Mouse (Mus musculus): ENCODE measurements at regions not wholly inside any gene's neighbourhood (a gene's known extent, or its start where the extent isn't known, plus 50 kb on each side); places are given as distances from the start of the nearest gene placed in this dataset.
"Not testable (repeated sequence)": the region's sequence is repeated elsewhere in the genome, so short reads cannot be mapped to it uniquely, and the experiment has no call there.

DNA sequence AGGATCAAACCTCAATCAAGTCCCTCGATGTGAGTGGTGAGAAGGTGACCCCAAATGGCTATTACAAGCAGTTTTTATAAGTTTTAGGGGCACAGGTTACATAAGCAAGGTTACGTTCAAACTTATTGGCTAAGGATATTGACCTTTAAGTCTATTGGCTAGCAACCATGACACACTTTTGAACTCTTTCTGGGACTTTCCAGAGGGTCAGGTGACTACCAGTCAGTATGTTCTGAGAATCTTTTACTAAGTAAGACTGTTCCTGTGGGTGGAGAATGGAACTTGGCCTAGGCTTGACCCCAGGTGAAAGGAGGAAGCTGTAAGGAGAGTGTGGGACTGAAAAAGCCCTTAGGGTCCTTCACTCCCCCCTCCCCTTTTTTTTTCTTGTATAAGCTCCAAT, 370.3 kb upstream of the Lrrc3b start:
- ATAC-seq (replicated peaks in 1 of 2; ENCODE audit: insufficient read depth in 1 of 2, low FRiP score in 2 of 2, low TSS enrichment in 1 of 2, low read depth in 1 of 2, poor library complexity in 2 of 2, severe bottlenecking in 2 of 2) = no peak

DNA sequence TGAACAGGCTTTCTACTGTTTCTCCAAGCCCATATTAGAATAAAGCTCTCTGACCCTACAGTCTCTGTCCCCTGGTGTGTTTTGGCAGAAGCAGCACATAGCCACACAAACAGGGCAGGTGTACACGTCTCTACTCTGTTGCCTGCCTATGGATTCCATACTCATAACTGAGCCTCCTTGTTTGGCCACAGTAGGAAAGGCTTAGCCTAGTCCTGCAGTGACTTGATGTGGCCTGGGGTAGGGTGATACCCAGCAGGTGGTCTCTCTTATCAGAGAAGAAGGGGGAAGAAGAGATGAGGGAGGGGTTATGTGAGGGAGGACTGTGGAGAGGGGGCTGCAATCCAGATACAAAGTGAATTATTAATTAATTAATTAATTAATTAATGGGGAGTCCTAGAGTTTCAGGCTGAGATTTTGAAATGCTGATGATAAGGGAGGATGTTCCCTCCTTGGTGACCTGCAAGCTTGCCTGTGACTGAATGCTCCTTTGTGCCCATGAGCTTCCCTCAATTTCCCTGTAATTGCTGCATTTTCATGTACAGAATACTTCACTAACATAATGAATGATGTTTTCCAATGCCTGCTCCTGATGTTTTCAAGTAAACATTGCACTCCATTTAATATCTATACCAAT, 402.7 kb upstream of the Lrrc3b start:
- no peak for ATAC-seq (replicated peaks in 1 of 2; ENCODE audit: insufficient read depth in 1 of 2, low FRiP score in 2 of 2, low TSS enrichment in 1 of 2, low read depth in 1 of 2, poor library complexity in 2 of 2, severe bottlenecking in 2 of 2)

DNA sequence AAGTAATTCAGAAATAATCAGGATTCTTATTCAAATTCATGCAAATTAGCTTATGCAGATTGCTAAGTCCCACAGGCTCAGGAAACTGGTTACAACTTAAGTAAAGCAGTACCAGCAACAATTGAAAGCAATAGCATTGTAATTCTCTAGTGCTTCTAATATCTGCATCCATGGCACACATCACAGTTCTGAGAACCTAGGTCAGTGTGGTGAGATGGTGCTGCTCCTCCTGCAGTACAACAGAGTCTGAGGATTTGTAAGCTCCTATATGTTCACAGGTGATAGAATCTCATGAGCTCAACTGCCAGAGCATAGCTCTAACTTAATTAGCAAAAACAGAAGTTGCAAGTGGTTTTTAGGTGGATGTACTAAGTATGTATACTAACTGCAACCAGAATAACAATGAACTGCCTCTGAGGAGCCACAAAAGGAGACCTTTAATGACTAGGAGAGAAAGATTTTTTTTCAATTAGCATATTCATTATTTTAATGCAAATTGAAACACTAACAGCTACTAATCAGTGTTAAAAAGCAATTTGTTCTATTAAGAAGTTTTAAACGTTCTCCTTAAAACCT, 403.3 kb upstream of the Lrrc3b start:
- ATAC-seq (replicated peaks in 1 of 2; ENCODE audit: insufficient read depth in 1 of 2, low FRiP score in 2 of 2, low TSS enrichment in 1 of 2, low read depth in 1 of 2, poor library complexity in 2 of 2, severe bottlenecking in 2 of 2) = no peak

DNA sequence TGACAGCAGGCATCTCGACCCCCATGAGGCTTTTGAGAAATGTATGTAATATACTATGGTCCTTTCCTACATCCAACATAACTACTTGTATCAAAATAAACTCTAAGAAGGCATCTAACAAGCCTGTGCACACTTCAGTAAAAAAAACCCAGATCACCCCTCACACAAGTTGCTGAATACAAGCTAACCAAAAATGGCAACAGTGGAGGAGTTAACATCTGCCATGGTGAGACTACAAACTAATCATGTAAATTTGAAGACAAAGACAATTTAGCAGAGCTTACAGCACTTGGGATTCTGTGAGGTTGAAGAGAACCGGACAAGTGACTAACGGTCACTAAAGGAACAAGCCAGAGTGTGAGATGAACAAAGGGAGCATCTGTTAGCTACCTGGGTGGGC, 380.6 kb upstream of the Ngly1 start:
- ATAC-seq (replicated peaks in 1 of 2; ENCODE audit: insufficient read depth in 1 of 2, low FRiP score in 2 of 2, low TSS enrichment in 1 of 2, low read depth in 1 of 2, poor library complexity in 2 of 2, severe bottlenecking in 2 of 2) = no peak

DNA sequence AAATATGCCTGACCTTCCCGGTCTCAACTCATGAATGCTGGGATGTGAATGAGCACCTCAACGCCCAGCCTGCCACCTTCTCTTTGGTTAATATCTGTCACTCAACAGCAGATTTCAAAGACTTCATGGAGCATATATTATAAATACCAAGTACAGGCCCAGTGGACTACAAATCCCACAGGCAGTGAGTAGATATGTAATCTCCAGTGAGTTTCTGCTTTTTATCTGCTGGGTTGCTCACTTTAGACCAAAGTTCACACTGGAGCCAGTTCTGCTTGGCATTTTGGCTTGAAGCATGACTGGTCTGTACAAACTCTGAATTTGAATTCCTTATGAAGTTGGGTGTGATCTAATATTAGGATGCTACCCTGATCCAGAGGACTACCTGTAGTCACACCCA, 377.1 kb upstream of the Ngly1 start:
- no peak for ATAC-seq (replicated peaks in 1 of 2; ENCODE audit: insufficient read depth in 1 of 2, low FRiP score in 2 of 2, low TSS enrichment in 1 of 2, low read depth in 1 of 2, poor library complexity in 2 of 2, severe bottlenecking in 2 of 2)

DNA sequence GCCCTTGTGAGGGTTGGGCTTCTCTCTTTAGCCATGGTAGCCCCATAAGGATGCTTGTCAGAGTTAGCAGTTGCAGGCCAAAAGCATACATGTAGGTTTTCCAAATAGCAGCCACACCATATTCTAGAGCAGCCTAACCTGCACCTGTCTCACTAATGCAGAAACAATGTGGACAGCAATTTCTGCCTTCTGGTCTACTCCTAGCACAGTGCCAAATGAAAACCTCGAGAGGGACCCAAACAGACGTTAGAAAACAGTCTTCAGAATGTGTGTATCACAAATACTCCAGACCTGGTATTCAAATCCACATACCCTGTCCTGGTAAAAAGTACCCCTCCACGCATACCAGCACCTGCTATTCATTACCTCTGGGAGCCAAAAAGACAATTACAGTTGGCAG, 368.9 kb upstream of the Ngly1 start:
- ATAC-seq (replicated peaks in 1 of 2; ENCODE audit: insufficient read depth in 1 of 2, low FRiP score in 2 of 2, low TSS enrichment in 1 of 2, low read depth in 1 of 2, poor library complexity in 2 of 2, severe bottlenecking in 2 of 2) = no peak

DNA sequence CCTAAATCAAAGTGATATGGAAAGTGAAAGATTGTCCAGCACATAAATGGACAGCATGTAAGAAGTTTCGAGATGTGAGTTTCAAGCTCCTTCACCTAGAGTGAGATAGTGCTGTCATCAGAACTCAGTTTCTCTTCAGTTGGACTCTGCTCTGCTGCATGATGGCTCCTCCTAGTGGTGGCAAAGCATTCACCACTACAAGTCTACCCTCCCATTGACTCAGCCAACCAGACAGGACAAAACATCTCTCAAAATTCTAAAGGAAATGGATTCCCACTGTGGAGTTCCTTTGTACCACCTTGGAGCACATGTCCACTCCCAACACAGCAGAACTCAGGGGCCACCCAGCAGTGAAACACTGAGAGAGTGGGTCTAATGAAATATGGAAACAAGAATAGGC, 367.8 kb upstream of the Ngly1 start:
- ATAC-seq (replicated peaks in 1 of 2; ENCODE audit: insufficient read depth in 1 of 2, low FRiP score in 2 of 2, low TSS enrichment in 1 of 2, low read depth in 1 of 2, poor library complexity in 2 of 2, severe bottlenecking in 2 of 2) = peak; percentile 45 to 65; a peak in 2 of 4 replicates

DNA sequence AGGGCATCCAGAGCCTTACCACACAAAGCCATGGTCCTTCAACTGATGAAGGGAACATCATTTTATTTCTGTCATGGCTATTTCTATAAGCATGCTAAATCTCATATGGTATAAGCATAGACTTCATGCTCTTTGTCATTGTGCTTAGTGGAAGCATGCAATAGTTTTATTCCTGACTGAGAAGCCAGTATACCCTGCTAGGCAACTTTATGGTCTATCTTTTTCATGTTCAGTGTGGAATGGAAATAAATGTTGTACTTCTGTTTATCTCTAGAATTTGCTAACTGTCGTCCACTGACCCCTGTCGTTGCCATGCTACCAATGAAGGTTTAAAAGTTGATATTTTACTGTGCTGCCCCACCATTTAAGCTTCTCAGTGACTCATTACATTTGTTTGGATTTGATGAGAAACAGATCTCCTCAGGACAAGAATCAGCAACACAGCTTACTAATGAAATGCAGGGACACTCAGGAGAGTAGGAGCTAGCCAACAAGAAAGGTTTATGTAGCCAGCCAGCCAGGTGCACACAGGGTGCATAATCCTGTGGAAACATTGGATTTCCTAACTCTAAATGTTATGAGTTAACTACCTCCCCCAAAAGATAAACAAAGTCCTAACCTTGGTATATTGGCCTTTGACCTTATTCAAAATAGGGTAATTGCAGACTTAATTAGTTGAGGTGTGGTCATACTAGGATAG, 364.3 kb upstream of the Ngly1 start:
- ATAC-seq (replicated peaks in 1 of 2; ENCODE audit: insufficient read depth in 1 of 2, low FRiP score in 2 of 2, low TSS enrichment in 1 of 2, low read depth in 1 of 2, poor library complexity in 2 of 2, severe bottlenecking in 2 of 2) = no peak

DNA sequence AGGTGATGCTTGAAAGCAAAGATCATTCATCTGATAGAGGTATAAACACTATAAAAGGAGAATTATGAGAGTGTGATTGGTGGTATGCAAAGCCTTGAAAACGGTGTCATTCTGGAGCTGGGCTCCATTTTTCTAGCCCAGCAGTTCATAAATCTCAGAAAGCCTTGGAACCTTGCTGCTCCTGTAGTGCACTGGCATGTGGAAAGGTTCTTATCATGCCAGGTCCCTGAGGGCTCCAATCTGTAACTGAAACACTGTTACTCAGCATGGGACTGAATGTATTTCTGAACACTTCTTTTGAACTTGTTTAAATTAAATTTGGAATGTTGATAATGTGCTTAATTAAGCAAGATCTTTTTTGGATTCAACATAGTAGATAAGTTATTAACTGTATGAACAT, 352.0 kb upstream of the Ngly1 start:
- no peak for ATAC-seq (replicated peaks in 1 of 2; ENCODE audit: insufficient read depth in 1 of 2, low FRiP score in 2 of 2, low TSS enrichment in 1 of 2, low read depth in 1 of 2, poor library complexity in 2 of 2, severe bottlenecking in 2 of 2)

DNA sequence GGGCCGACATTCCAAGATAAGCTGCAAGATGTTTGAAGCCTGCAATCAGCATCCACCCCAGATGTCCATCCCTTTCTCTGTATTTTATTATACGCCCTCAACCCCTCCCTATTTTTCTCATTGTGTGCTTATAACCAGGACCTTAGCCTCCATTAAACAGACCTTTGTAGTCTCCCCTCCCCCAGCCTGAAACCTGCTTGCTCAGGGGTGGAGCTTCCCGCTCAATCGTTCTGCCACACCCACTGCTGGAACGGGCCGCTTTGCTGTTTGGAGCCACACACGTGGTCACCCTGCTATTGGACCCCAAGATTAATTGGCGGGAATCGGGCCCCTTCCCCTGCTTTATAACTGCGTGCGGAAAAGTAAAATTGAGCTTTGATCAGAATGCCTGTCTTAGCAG, 342.7 kb upstream of the Ngly1 start:
- not testable (repeated sequence) for ATAC-seq (replicated peaks in 1 of 2; ENCODE audit: insufficient read depth in 1 of 2, low FRiP score in 2 of 2, low TSS enrichment in 1 of 2, low read depth in 1 of 2, poor library complexity in 2 of 2, severe bottlenecking in 2 of 2)

DNA sequence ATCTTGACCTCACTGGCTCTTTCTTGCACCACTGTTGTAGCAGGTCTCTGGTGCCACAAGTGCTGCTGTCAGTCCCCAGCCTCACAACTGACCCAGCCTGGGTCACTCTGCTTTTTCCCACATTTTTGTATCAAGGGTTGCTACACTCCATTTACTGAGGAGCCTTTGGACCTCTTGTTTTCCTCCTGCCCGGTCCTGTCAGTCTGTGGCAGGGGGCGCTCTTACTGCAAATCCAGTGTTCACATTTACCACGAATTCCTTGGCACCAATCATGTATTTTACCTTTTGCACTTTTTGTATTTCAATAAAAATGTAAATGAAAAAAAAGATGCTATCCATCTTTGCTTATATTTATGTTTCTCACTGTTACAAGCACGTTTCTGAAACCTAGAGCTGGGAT, 335.9 kb upstream of the Ngly1 start:
- not testable (repeated sequence) for ATAC-seq (replicated peaks in 1 of 2; ENCODE audit: insufficient read depth in 1 of 2, low FRiP score in 2 of 2, low TSS enrichment in 1 of 2, low read depth in 1 of 2, poor library complexity in 2 of 2, severe bottlenecking in 2 of 2)

DNA sequence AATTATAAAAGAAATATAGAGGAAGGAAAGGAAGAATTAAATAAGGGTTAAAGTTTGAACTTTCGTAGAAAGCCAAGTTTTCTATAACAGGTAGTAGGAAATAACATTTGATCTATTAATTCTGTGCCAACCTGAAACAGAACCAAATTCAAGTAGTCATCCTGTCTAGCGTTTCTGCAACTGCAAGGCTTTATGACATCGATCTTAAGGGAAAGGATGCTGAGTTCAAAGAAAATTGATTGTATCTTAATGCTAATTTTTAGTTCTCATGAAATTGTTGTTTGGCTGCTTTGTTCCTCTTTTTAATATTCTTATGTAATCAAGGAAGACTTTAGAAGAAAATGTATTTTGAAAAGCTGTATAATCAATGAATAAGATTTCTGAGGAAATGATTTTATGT, 334.9 kb upstream of the Ngly1 start:
- ATAC-seq (replicated peaks in 1 of 2; ENCODE audit: insufficient read depth in 1 of 2, low FRiP score in 2 of 2, low TSS enrichment in 1 of 2, low read depth in 1 of 2, poor library complexity in 2 of 2, severe bottlenecking in 2 of 2) = no peak

DNA sequence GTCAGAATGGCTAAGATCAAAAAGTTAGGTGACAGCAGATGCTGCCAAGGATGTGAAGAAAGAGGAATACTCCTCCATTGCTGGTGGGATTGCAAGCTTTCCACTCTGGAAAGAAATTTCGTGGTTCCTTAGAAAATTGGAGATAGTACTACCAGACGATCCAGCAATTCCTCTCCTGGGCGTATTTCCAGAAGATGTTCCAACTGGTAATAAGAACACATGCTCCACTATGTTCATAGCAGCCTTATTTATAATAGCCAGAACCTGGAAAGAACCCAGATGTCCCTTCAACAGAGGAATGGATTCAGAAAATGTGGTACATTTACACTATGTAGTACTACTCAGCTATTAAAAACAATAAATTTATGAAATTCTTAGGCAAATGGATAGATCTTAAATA, 324.4 kb upstream of the Ngly1 start:
- ATAC-seq (replicated peaks in 1 of 2; ENCODE audit: insufficient read depth in 1 of 2, low FRiP score in 2 of 2, low TSS enrichment in 1 of 2, low read depth in 1 of 2, poor library complexity in 2 of 2, severe bottlenecking in 2 of 2) = not testable (repeated sequence)

DNA sequence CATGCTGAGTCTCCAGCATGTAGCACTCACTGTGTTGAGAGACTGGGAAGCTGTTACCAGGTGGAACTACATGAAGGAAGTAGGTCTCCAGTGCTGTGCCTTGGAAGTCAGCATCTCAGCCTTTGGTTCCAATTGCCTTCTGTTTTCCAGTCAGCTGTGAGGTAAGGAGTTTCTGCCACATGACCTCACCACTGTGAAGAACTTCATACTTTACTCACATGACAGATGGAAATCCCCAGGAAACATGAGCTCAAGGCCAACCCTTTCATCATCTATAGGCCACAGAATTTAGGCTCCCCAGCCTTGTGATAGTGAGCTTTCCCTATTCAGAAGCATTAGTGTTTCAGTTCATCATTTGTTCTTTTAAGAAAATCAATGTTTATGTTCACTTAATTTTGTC, 314.4 kb upstream of the Ngly1 start:
- ATAC-seq (replicated peaks in 1 of 2; ENCODE audit: insufficient read depth in 1 of 2, low FRiP score in 2 of 2, low TSS enrichment in 1 of 2, low read depth in 1 of 2, poor library complexity in 2 of 2, severe bottlenecking in 2 of 2) = no peak

DNA sequence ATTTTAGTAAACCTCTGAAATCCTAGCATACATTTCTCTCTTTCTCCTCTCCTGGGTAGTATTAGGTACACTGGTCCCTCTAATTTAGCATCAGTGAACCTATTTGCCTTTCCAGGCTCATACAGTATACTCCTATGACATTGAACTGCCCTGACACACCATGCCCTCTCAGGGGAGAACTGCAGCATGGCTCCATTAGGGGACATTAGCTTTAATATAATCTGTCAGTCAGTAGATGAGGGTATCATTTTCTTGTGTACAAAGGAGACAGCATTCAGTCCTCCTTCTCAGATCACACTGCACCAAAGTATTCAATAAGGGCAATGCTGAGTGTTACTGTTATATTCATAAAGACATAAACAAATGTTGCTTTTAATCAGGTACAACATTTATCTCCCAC, 278.8 kb upstream of the Ngly1 start:
- ATAC-seq (replicated peaks in 1 of 2; ENCODE audit: insufficient read depth in 1 of 2, low FRiP score in 2 of 2, low TSS enrichment in 1 of 2, low read depth in 1 of 2, poor library complexity in 2 of 2, severe bottlenecking in 2 of 2) = no peak

DNA sequence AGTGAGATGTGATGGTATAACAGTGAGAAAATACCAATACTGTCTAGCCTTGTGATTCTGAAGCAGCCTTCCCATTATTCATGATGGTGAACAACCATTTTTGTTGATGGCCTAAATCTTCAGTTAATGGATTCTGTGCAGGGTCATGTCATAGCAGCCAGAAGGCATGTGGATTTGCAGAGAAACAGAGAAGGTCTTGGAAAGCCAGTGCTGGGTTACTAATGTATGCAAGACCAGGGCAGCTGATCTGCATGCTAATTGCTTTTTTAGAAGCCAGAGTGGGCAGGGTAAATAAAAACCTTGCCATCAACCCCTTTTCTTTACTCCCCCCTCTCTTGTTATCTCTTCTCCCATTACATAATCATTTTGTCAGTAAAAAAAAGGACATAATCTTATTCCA, 278.3 kb upstream of the Ngly1 start:
- no peak for ATAC-seq (replicated peaks in 1 of 2; ENCODE audit: insufficient read depth in 1 of 2, low FRiP score in 2 of 2, low TSS enrichment in 1 of 2, low read depth in 1 of 2, poor library complexity in 2 of 2, severe bottlenecking in 2 of 2)

DNA sequence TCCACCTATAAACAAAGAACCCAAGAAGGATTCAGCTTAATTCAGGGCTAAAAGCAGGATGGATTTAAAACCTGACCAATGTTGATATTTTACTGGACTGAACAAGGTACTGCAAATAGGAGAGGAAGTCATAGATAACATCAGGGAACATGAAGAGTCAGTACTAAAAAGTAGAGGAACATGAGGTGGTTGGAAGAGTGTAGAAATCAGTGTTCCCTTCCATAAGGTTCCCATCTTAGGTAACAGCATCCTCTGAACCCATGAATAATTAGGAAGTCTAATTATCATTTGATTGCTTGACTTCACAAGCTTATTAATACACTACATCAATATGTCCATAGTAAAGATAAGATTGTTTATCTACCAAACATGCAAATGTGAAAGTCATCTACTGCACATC, 277.8 kb upstream of the Ngly1 start:
- no peak for ATAC-seq (replicated peaks in 1 of 2; ENCODE audit: insufficient read depth in 1 of 2, low FRiP score in 2 of 2, low TSS enrichment in 1 of 2, low read depth in 1 of 2, poor library complexity in 2 of 2, severe bottlenecking in 2 of 2)

DNA sequence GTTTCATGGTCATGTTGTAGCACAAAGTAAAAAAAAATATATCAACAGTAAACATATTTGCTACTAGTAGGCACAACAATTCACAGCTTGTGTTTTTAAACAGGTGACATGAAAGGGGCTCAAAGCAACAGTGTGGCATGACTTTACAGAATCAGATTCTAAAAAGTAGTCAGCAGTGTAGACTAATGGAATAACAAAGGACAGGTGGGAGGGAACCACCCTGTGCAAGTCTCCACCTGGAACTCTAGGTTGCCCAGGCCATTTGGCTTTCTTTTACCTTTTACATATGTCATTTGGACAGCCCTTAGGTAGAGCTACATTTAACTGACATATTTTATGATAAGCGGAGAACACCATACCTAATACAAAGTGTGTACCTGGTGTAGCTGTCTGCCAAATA, 271.7 kb upstream of the Ngly1 start:
- no peak for ATAC-seq (replicated peaks in 1 of 2; ENCODE audit: insufficient read depth in 1 of 2, low FRiP score in 2 of 2, low TSS enrichment in 1 of 2, low read depth in 1 of 2, poor library complexity in 2 of 2, severe bottlenecking in 2 of 2)

DNA sequence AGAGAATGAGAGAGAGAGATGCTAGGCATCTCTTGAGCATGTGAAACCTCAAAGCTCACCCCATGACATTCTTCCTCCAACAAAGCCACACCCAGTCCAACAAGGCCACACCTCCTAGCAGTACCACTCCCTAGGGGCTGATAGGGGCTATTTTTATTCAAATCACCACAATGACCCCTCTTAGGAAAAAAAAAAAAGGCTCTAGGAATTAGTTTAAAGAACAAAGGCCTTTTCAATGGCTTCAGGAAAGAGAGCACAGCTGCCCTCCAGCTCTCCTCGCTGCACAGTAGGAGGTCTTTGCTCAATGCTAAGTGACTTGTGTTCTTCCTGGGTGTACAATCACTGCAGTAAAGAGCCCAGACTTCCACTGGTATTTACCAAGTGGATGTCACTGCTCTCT, 270.8 kb upstream of the Ngly1 start:
- no peak for ATAC-seq (replicated peaks in 1 of 2; ENCODE audit: insufficient read depth in 1 of 2, low FRiP score in 2 of 2, low TSS enrichment in 1 of 2, low read depth in 1 of 2, poor library complexity in 2 of 2, severe bottlenecking in 2 of 2)
